Mouse (Mus musculus) left cerebral cortex, adult 8-10 months (tissue): ENCODE results near the gene Pemt. TPM values are rescaled to one million over a fixed set of nuclear protein-coding genes. Genes with fewer than 3 reads are reported as not detected.
"Not testable (repeated sequence)": the region's sequence is repeated elsewhere in the genome, so short reads cannot be mapped to it uniquely, and the experiment has no call there.

Experiments used
- DNase-seq, 2 experiments: peaks; one replicate each; pipeline ENCODE4 v3.0.0; 2022; ENCODE audit warnings: low spot score in 2 of 2
- total RNA-seq, 4 experiments: library from RNA; stranded (reverse); gene quantifications; 2 replicates each; pipeline ENCODE4 v1.2.4; 2022

The Pemt gene
- total RNA-seq, 4 experiments from 2014 or later, result 2.7 to 6.2 (median 4.3) TPM

- DNase-seq, result no peak
Observed at GRCm38 (mm10) chr11:59956749-59957148, 89.5 kb downstream of the Pemt start.

- no peak for DNase-seq
Observed at GRCm38 (mm10) chr11:59952892-59953291, 93.4 kb downstream of the Pemt start.

- DNase-seq, result no peak
Observed at GRCm38 (mm10) chr11:59948401-59948767, 97.9 kb downstream of the Pemt start.

- DNase-seq, result peak; percentile 94
Observed at GRCm38 (mm10) chr11:59947752-59948400, 98.4 kb downstream of the Pemt start, which contains the start of gene Med9. Med9 (plus strand) TSS chr11:59948206.

- DNase-seq, result not testable (repeated sequence)
Observed at GRCm38 (mm10) chr11:59944855-59945254, 101.4 kb downstream of the Pemt start.

GRCm38 (mm10) chr11:59941391-59941790 lies 104.9 kb downstream of the Pemt start:
- DNase-seq, result no peak

GRCm38 (mm10) chr11:59940645-59941044 lies 105.6 kb downstream of the Pemt start:
- no peak for DNase-seq

- no peak for DNase-seq
Observed at GRCm38 (mm10) chr11:59939821-59940220, 106.5 kb downstream of the Pemt start.

- no peak for DNase-seq
Observed at GRCm38 (mm10) chr11:59937615-59938014, 108.7 kb downstream of the Pemt start.

GRCm38 (mm10) chr11:59937023-59937422 lies 109.3 kb downstream of the Pemt start:
- DNase-seq, result no peak

GRCm38 (mm10) chr11:59933943-59934342 lies 112.3 kb downstream of the Pemt start:
- DNase-seq, result no peak

- no peak for DNase-seq
Observed at GRCm38 (mm10) chr11:59932560-59933337, 113.5 kb downstream of the Pemt start.

- no peak for DNase-seq
Observed at GRCm38 (mm10) chr11:59930031-59930430, 116.3 kb downstream of the Pemt start.

GRCm38 (mm10) chr11:59921265-59921664 lies 125.0 kb downstream of the Pemt start:
- DNase-seq, result no peak

Other genes starting within 250 kb of the Pemt start
- 10 to 100 TPM; 47.2 to 49.1 (median 47.6) TPM for gene Flcn, start 236.5 kb downstream of the Pemt start, total RNA-seq
- 10 to 100 TPM; 41.1 to 48.3 (median 48.2) TPM for gene Nt5m, start 207.0 kb downstream of the Pemt start, total RNA-seq
- 10 to 100 TPM; 72.0 to 79.6 (median 77.9) TPM for gene Cops3, start 206.7 kb downstream of the Pemt start, total RNA-seq
- 10 to 100 TPM; 40.9 to 45.4 (median 42.7) TPM for gene Med9, start 98.3 kb downstream of the Pemt start, total RNA-seq
- gene Rasd1, start 81.5 kb downstream of the Pemt start, total RNA-seq, result 10 to 100 TPM in 2 of 4 experiments, 1 to 10 TPM in 2; 5.3 to 10.5 (median 9.3) TPM
- 10 to 100 TPM; 69.5 to 78.3 (median 71.5) TPM for gene Rai1, start 58.5 kb upstream of the Pemt start, total RNA-seq
- 100 to 1,000 TPM in 2 of 4 experiments, 10 to 100 TPM in 2; 85.8 to 103 (median 100) TPM for gene Srebf1, start 176.1 kb upstream of the Pemt start, total RNA-seq